Mouse (Mus musculus): ENCODE results near the gene Tmem139. TPM values are rescaled to one million over a fixed set of nuclear protein-coding genes. Genes with fewer than 3 reads are reported as not detected.

Tmem139 gene
- total RNA-seq (2021): 1 to 10 TPM in 1 of 2 experiments, not detected in 1; 2.4 TPM
- long read RNA-seq, experiment 1, partial matches to known transcripts: 3 of 6 reads
- long read RNA-seq, experiment 1, other reads (novel, unspliced or antisense): 2 of 6 reads
- long read RNA-seq, experiment 2: 0 reads

GRCm38 (mm10) chr6:42261524-42262170 is at the start of gene Tmem139:
Tmem139 (plus strand) TSS chr6:42261970.
- DNase-seq: peak in 1 of 2 experiments; percentile 16

- DNase-seq: no peak
These were observed 46.7 kb upstream of the Tmem139 start, which contains the start of gene Tas2r144 for GRCm38 (mm10) chr6:42215028-42215427. Tas2r144 (plus strand) TSS chr6:42215328.

- peak in 1 of 2 experiments; percentile 18 for DNase-seq
These were observed 39.5 kb upstream of the Tmem139 start for GRCm38 (mm10) chr6:42222286-42222685.

- DNase-seq: no peak
These were observed 36.7 kb upstream of the Tmem139 start for GRCm38 (mm10) chr6:42225046-42225445.

- peak; percentile 68 to 73 for DNase-seq
These were observed 34.3 kb upstream of the Tmem139 start for GRCm38 (mm10) chr6:42227240-42228101.

GRCm38 (mm10) chr6:42229610-42230009 is 32.2 kb upstream of the Tmem139 start:
- DNase-seq: no peak

GRCm38 (mm10) chr6:42231191-42231590 is 30.6 kb upstream of the Tmem139 start:
- DNase-seq: no peak

GRCm38 (mm10) chr6:42237276-42237805 is 24.4 kb upstream of the Tmem139 start:
- no peak for DNase-seq

GRCm38 (mm10) chr6:42241311-42242045 is 20.3 kb upstream of the Tmem139 start:
- peak; percentile 45 to 47 for DNase-seq

- peak; percentile 90 to 93 for DNase-seq
These were observed 15.9 kb upstream of the Tmem139 start, which contains the start of gene Gstk1 for GRCm38 (mm10) chr6:42245711-42246353. Gstk1 (plus strand) TSS chr6:42245935.

GRCm38 (mm10) chr6:42247173-42247572 is 14.6 kb upstream of the Tmem139 start:
- peak; percentile 22 to 30 for DNase-seq

- no peak for DNase-seq
These were observed 13.8 kb upstream of the Tmem139 start for GRCm38 (mm10) chr6:42247981-42248380.

- no peak for DNase-seq
These were observed 10.0 kb upstream of the Tmem139 start for GRCm38 (mm10) chr6:42251791-42252190.

- no peak for DNase-seq
These were observed 8.7 kb upstream of the Tmem139 start for GRCm38 (mm10) chr6:42253103-42253502.

- DNase-seq: peak; percentile 72 to 82
These were observed 4.4 kb upstream of the Tmem139 start for GRCm38 (mm10) chr6:42257303-42257863.

GRCm38 (mm10) chr6:42260430-42260829 is 1.3 kb upstream of the Tmem139 start:
- DNase-seq: no peak

GRCm38 (mm10) chr6:42264626-42265312 is 3.0 kb downstream of the Tmem139 start, which contains the start of gene Casp2:
Casp2 (plus strand) TSS chr6:42264985.
- peak; percentile 99 for DNase-seq

GRCm38 (mm10) chr6:42265391-42266330 is 3.9 kb downstream of the Tmem139 start:
- DNase-seq: peak in 1 of 2 experiments; percentile 7

- DNase-seq: no peak
These were observed 9.0 kb downstream of the Tmem139 start for GRCm38 (mm10) chr6:42270817-42271216.

Data from adrenal gland, postnatal 36 days (tissue).